Mouse (Mus musculus): ENCODE results near the gene Timp3.

DNA sequence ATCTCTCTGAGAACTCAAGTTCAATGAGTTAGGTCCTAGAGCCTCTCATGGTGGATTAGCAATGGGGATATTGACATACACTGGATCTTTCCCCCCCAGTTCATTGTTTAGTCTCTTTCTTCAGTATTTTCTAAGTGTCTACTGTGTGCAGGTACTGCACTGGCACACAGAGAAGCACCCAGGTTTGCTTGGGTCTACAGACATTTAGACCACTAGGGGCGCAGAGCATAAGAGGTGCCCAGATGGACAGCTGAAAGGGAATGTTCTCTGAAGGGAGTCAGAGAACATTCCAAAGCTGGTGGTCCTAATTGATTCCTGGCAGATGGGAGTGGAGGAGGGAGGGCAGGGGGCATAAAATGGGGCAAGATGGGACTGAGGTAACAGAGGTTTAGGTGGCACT, 6.3 kb upstream of the Timp3 start:
- TF ChIP-seq MAFK (IDR thresholded peaks at IDR 0.05; ENCODE audit: borderline replicate concordance, low read depth, low read length) (no peak), CTCF (IDR thresholded peaks at IDR 0.05 in 2 of 3, conservative IDR thresholded peaks at IDR 0.05 in 1 of 3; ENCODE audit: control insufficient read depth in 1 of 3, insufficient read depth in 1 of 3, low read depth in 2 of 3, low read length in 3 of 3, poor library complexity in 1 of 3, severe bottlenecking in 1 of 3) (no peak), JUND (IDR thresholded peaks at IDR 0.05; ENCODE audit: low read depth, low read length) (no peak), ZNF384 (IDR thresholded peaks at IDR 0.05; ENCODE audit: low read depth, low read length) (no peak), ELF1 (IDR thresholded peaks at IDR 0.05; ENCODE audit: low read depth, low read length) (no peak), ZMIZ1 (IDR thresholded peaks at IDR 0.05; ENCODE audit: low read depth, low read length) (no peak)

Data from MEL (cell line).